Mouse (Mus musculus) liver, embryonic 15.5 days (tissue): ENCODE data around the gene Tmem251. TPM values are rescaled to one million over a fixed set of nuclear protein-coding genes. Genes with fewer than 3 reads are reported as not detected.

Source experiments
- ATAC-seq: fragments of 200-750 bp; cut with Nextera tagmentation; 2 replicates; pipeline ENCODE4 v1.8.0; 2017; ENCODE audit warnings: moderate number of reproducible peaks, mild to moderate bottlenecking, moderate library complexity; ENCODE audit not compliant: insufficient read depth
- H3K27ac ChIP-seq: fragments of 300-500 bp; sonication (generic); replicated peaks from 2 replicates; pipeline ENCODE4 v1.5.1; 2015; ENCODE audit warnings: mild to moderate bottlenecking, inconsistent platforms
- H3K27me3 ChIP-seq: fragments of 300-500 bp; sonication (generic); 2 replicates; pipeline ENCODE4 v1.6.1; 2015; ENCODE audit warnings: mild to moderate bottlenecking, inconsistent platforms
- H3K36me3 ChIP-seq: fragments of 300-500 bp; sonication (generic); replicated peaks from 2 replicates; pipeline ENCODE4 v1.6.1; 2015; ENCODE audit warnings: moderate library complexity, mild to moderate bottlenecking, inconsistent platforms
- H3K4me1 ChIP-seq: fragments of 300-500 bp; sonication (generic); replicated peaks from 2 replicates; pipeline ENCODE4 v1.6.1; 2015; ENCODE audit warnings: inconsistent platforms
- H3K4me2 ChIP-seq: fragments of 300-500 bp; sonication (generic); 2 replicates; pipeline ENCODE4 v1.6.1; 2015; ENCODE audit warnings: moderate library complexity, mild to moderate bottlenecking, inconsistent platforms
- H3K4me3 ChIP-seq: fragments of 300-500 bp; sonication (generic); replicated peaks from 2 replicates; pipeline ENCODE4 v1.5.1; 2015; ENCODE audit warnings: mild to moderate bottlenecking, inconsistent platforms
- H3K9ac ChIP-seq: fragments of 300-500 bp; sonication (generic); 2 replicates; pipeline ENCODE4 v1.6.1; 2015; ENCODE audit warnings: moderate library complexity, mild to moderate bottlenecking, inconsistent platforms
- H3K9me3 ChIP-seq: fragments of 300-500 bp; sonication (generic); replicated peaks from 2 replicates; pipeline ENCODE4 v1.6.1; 2016; ENCODE audit warnings: inconsistent platforms
- WGBS: fragments of 180-500 bp; shearing (Covaris S2); methylation state at CpG from one replicate; pipeline ENCODE4 v1.1.7; 2015; ENCODE audit warnings: mixed read lengths; ENCODE audit not compliant: insufficient replicate concordance; 5-methylcytosine and 5-hydroxymethylcytosine counted together
- polyA plus RNA-seq: library from polyadenylated mRNA; unstranded; fragments of >200 nt; fragmentation: Nextera tagmentation; extraction: Ambion mirVana; gene quantifications from 2 replicates; pipeline ENCODE4 v1.2.1, GENCODE M21; 2015

Gene Tmem251
- polyA plus RNA-seq, 1 experiment from 2014 or later, result 5.7 TPM

- H3K4me2 ChIP-seq, result peak within 1 kb of the TSS; percentile 83
- peak within 1 kb of the TSS; percentile 84 for H3K27ac ChIP-seq
- peak within 1 kb of the TSS; percentile 80 for H3K9ac ChIP-seq
- H3K4me1 ChIP-seq, result peaks cover 41% of the 10 kb centered on the region
- peak; percentile 95 for ATAC-seq
- no peaks in the 10 kb centered on the region for H3K9me3 ChIP-seq
- peaks cover 14% of the 10 kb centered on the region for H3K36me3 ChIP-seq
- under 1% methylated on average over 73 of the region's 73 CpGs for WGBS
- H3K4me3 ChIP-seq, result peak within 1 kb of the TSS; percentile 80
- no peaks in the 10 kb centered on the region for H3K27me3 ChIP-seq
Observed at GRCm38 (mm10) chr12:102757689-102758402, 14.3 kb downstream of the Tmem251 start, which contains the start of the genes Gm28051, Gon7 and Ubr7. Gene Gm28051 (minus strand): TSS chr12:102757765. Gene Gon7 (minus strand): TSS chr12:102757803. Gene Ubr7 (plus strand): TSS chr12:102757967.

- Histone ChIP-seq H3K4me1 (peaks cover 41% of the 10 kb centered on the region), H3K27ac (peak within 1 kb of the TSS; percentile 84), H3K27me3 (no peaks in the 10 kb centered on the region), H3K4me3 (peak within 1 kb of the TSS; percentile 80), H3K9ac (peak within 1 kb of the TSS; percentile 80), H3K36me3 (peaks cover 15% of the 10 kb centered on the region), H3K9me3 (no peaks in the 10 kb centered on the region), H3K4me2 (peak within 1 kb of the TSS; percentile 83)
- WGBS, result 1% methylated on average over 10 of the region's 10 CpGs
- no peak for ATAC-seq
Observed at GRCm38 (mm10) chr12:102758403-102758756, 14.8 kb downstream of the Tmem251 start, which contains the start of gene Gm20604. Gene Gm20604 (minus strand): TSS chr12:102758672.

GRCm38 (mm10) chr12:102758936-102759335, 15.4 kb downstream of the Tmem251 start:
- Histone ChIP-seq H3K27ac (peak overlapping the region; percentile 80; the same call in 1 of the 2 replicates), H3K9me3 (no peaks in the 10 kb centered on the region), H3K4me2 (peak overlapping the region; percentile 83), H3K27me3 (no peaks in the 10 kb centered on the region), H3K9ac (peak overlapping the region; percentile 80), H3K4me3 (peak overlapping the region; percentile 80), H3K36me3 (peaks cover 19% of the 10 kb centered on the region), H3K4me1 (peaks cover 41% of the 10 kb centered on the region)
- no peak for ATAC-seq
- WGBS, result 9% methylated on average over 5 of the region's 5 CpGs

GRCm38 (mm10) chr12:102761668-102762067, 18.1 kb downstream of the Tmem251 start:
- WGBS, result 73% methylated on average over 3 of the region's 3 CpGs
- no peak for ATAC-seq

GRCm38 (mm10) chr12:102763696-102764095, 20.1 kb downstream of the Tmem251 start:
- H3K4me3 ChIP-seq, result no peak overlapping the region
- no peaks in the 10 kb centered on the region for H3K9me3 ChIP-seq
- no peak overlapping the region for H3K4me2 ChIP-seq
- H3K9ac ChIP-seq, result no peak overlapping the region
- no peak overlapping the region for H3K27ac ChIP-seq
- peaks cover 59% of the 10 kb centered on the region for H3K36me3 ChIP-seq
- ATAC-seq, result no peak
- peaks cover 17% of the 10 kb centered on the region for H3K4me1 ChIP-seq
- no peaks in the 10 kb centered on the region for H3K27me3 ChIP-seq

More at GRCm38 (mm10) chr12:102761668-102762067, 18.1 kb downstream of the Tmem251 start:
- peaks cover 23% of the 10 kb centered on the region for H3K4me1 ChIP-seq
- no peaks in the 10 kb centered on the region for H3K9me3 ChIP-seq
- H3K4me2 ChIP-seq, result no peak overlapping the region
- H3K27me3 ChIP-seq, result no peaks in the 10 kb centered on the region
- H3K27ac ChIP-seq, result no peak overlapping the region
- no peak overlapping the region for H3K4me3 ChIP-seq
- H3K36me3 ChIP-seq, result peaks cover 39% of the 10 kb centered on the region
- no peak overlapping the region for H3K9ac ChIP-seq

- Histone ChIP-seq H3K36me3 (peaks cover 93% of the 10 kb centered on the region), H3K27me3 (no peaks in the 10 kb centered on the region), H3K27ac (no peak overlapping the region), H3K4me2 (no peak overlapping the region), H3K4me1 (no peaks in the 10 kb centered on the region; the same call in 1 of the 2 replicates), H3K9ac (no peak overlapping the region), H3K4me3 (no peak overlapping the region), H3K9me3 (no peaks in the 10 kb centered on the region)
- 84% methylated on average over 4 of the region's 4 CpGs for WGBS
- ATAC-seq, result no peak
Observed at GRCm38 (mm10) chr12:102769000-102769399, 25.4 kb downstream of the Tmem251 start.

GRCm38 (mm10) chr12:102771601-102772000, 28.0 kb downstream of the Tmem251 start:
- Histone ChIP-seq H3K27me3 (no peaks in the 10 kb centered on the region), H3K36me3 (peaks cover 94% of the 10 kb centered on the region), H3K9ac (no peak overlapping the region), H3K4me1 (no peaks in the 10 kb centered on the region), H3K27ac (no peak overlapping the region), H3K4me3 (no peak overlapping the region), H3K9me3 (no peaks in the 10 kb centered on the region), H3K4me2 (no peak overlapping the region)
- WGBS, result 83% methylated on average over 8 of the region's 8 CpGs
- ATAC-seq, result no peak

GRCm38 (mm10) chr12:102772676-102773075, 29.1 kb downstream of the Tmem251 start:
- H3K27ac ChIP-seq, result no peak overlapping the region
- no peak overlapping the region for H3K9ac ChIP-seq
- 80% methylated on average over 5 of the region's 5 CpGs for WGBS
- H3K27me3 ChIP-seq, result no peaks in the 10 kb centered on the region
- no peaks in the 10 kb centered on the region for H3K4me1 ChIP-seq
- H3K4me3 ChIP-seq, result no peak overlapping the region
- H3K9me3 ChIP-seq, result no peaks in the 10 kb centered on the region
- ATAC-seq, result no peak
- no peak overlapping the region for H3K4me2 ChIP-seq
- peaks cover 92% of the 10 kb centered on the region for H3K36me3 ChIP-seq

GRCm38 (mm10) chr12:102776035-102776434, 32.5 kb downstream of the Tmem251 start:
- Histone ChIP-seq H3K27me3 (no peaks in the 10 kb centered on the region), H3K4me2 (no peak overlapping the region), H3K4me3 (no peak overlapping the region), H3K9ac (no peak overlapping the region), H3K9me3 (no peaks in the 10 kb centered on the region), H3K4me1 (no peaks in the 10 kb centered on the region), H3K36me3 (peaks cover 66% of the 10 kb centered on the region), H3K27ac (no peak overlapping the region)
- no peak for ATAC-seq
- WGBS, result 81% methylated on average over 14 of the region's 14 CpGs

- Histone ChIP-seq H3K4me2 (no peak overlapping the region), H3K4me1 (no peaks in the 10 kb centered on the region), H3K4me3 (no peak overlapping the region), H3K27me3 (no peaks in the 10 kb centered on the region), H3K9me3 (no peaks in the 10 kb centered on the region), H3K9ac (no peak overlapping the region), H3K36me3 (peaks cover 50% of the 10 kb centered on the region), H3K27ac (no peak overlapping the region)
- no peak for ATAC-seq
- 88% methylated on average over 5 of the region's 5 CpGs for WGBS
Observed at GRCm38 (mm10) chr12:102778151-102778550, 34.6 kb downstream of the Tmem251 start.

- Histone ChIP-seq H3K4me1 (no peaks in the 10 kb centered on the region), H3K9me3 (no peaks in the 10 kb centered on the region), H3K36me3 (peaks cover 46% of the 10 kb centered on the region), H3K4me2 (no peak overlapping the region), H3K4me3 (no peak overlapping the region), H3K27me3 (no peaks in the 10 kb centered on the region), H3K27ac (no peak overlapping the region), H3K9ac (no peak overlapping the region)
- 40% methylated on average over 3 of the region's 3 CpGs for WGBS
- 0 out of 2 replicates have a peak, but pooled peaks have one; percentile 12 for ATAC-seq
Observed at GRCm38 (mm10) chr12:102779452-102779851, 35.9 kb downstream of the Tmem251 start.
